Mouse (Mus musculus) C2C12 (cell line): ENCODE results near the gene Pirt.

Experiments
- CEBPB ChIP-seq: IDR thresholded peaks from one replicate; pipeline ENCODE4 v1.6.1; 2011; ENCODE audit warnings: low read depth, mild to moderate bottlenecking, control low read depth, moderate library complexity
- CTCF ChIP-seq: IDR thresholded peaks from one replicate; pipeline ENCODE4 v1.5.1; 2011; ENCODE audit not compliant: control insufficient read depth, insufficient read depth, insufficient read length
- MAX ChIP-seq: IDR thresholded peaks from one replicate; pipeline ENCODE4 v1.6.1; 2011; ENCODE audit warnings: mild to moderate bottlenecking, control low read depth
- USF1 ChIP-seq: IDR thresholded peaks from one replicate; pipeline ENCODE4 v1.6.1; 2011; ENCODE audit warnings: low read depth, mild to moderate bottlenecking, control low read depth, moderate library complexity

DNA sequence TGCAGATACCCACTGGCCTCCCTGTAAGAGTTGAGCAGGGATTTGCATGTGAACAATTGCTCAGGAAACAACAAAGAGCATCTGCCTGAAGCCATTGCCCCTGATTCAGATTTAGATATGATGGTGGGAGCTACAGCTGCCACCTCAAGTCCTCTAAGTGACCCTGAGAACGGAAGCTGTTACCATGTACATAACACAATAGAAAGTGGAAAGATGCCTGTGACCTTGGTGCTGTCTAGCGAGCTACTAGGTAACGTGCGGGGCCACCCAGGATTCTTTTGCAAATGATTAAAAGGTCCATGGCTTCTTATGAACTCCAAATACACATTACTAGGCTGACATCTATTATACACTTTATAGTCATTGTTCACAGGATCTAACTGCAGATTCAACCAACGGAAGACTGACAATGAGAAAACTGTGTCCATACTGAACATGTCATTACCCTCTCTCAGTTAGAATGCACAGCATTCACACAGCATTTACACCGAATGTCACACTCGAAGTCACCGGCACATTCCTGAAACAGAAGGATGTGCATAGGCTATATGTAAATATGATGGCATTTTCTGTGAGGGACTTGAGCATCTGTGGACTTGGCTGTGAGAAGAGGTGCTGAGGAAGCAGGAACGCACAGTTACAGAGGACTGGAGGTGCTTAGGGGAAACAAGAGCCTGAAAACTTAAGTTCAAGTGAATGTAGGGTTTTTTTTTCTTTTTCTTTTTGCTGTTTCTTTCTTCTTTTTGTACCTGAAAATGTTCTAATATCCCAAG, 21.2 kb downstream of the Pirt start:
- TF ChIP-seq CTCF, result no peak
- no peak for TF ChIP-seq MAX
- no peak for TF ChIP-seq CEBPB
- TF ChIP-seq USF1, result no peak
